Mouse (Mus musculus): Measurements from ENCODE around the gene Vwf.
A peak's percentile ranks its signal among the peaks of the same experiment; 100 is the strongest.

Vwf gene

GRCm38 (mm10) chr6:125584266-125584665, 37.7 kb downstream of the Vwf start:
- no peak for ATAC-seq (ENCODE audit: insufficient number of reproducible peaks, low FRiP score, low TSS enrichment)

GRCm38 (mm10) chr6:125585579-125585978, 39.0 kb downstream of the Vwf start:
- no peak for ATAC-seq (ENCODE audit: insufficient number of reproducible peaks, low FRiP score, low TSS enrichment)

- no peak for ATAC-seq (ENCODE audit: insufficient number of reproducible peaks, low FRiP score, low TSS enrichment)
Measured at GRCm38 (mm10) chr6:125586042-125586566, 39.5 kb downstream of the Vwf start.

- no peak for ATAC-seq (ENCODE audit: insufficient number of reproducible peaks, low FRiP score, low TSS enrichment)
Measured at GRCm38 (mm10) chr6:125588241-125588640, 41.7 kb downstream of the Vwf start.

GRCm38 (mm10) chr6:125589075-125589474, 42.5 kb downstream of the Vwf start:
- no peak for ATAC-seq (ENCODE audit: insufficient number of reproducible peaks, low FRiP score, low TSS enrichment)

GRCm38 (mm10) chr6:125590056-125590455, 43.5 kb downstream of the Vwf start:
- no peak for ATAC-seq (ENCODE audit: insufficient number of reproducible peaks, low FRiP score, low TSS enrichment)

- no peak for ATAC-seq (ENCODE audit: insufficient number of reproducible peaks, low FRiP score, low TSS enrichment)
Measured at GRCm38 (mm10) chr6:125590471-125590870, 43.9 kb downstream of the Vwf start.

- ATAC-seq (ENCODE audit: insufficient number of reproducible peaks, low FRiP score, low TSS enrichment), result no peak
Measured at GRCm38 (mm10) chr6:125591652-125592385, 45.2 kb downstream of the Vwf start.

- ATAC-seq (ENCODE audit: insufficient number of reproducible peaks, low FRiP score, low TSS enrichment), result no peak
Measured at GRCm38 (mm10) chr6:125592536-125592935, 46.0 kb downstream of the Vwf start.

- ATAC-seq (ENCODE audit: insufficient number of reproducible peaks, low FRiP score, low TSS enrichment), result no peak
Measured at GRCm38 (mm10) chr6:125594311-125594710, 47.7 kb downstream of the Vwf start.

- no peak for ATAC-seq (ENCODE audit: insufficient number of reproducible peaks, low FRiP score, low TSS enrichment)
Measured at GRCm38 (mm10) chr6:125594825-125595224, 48.3 kb downstream of the Vwf start.

- no peak for ATAC-seq (ENCODE audit: insufficient number of reproducible peaks, low FRiP score, low TSS enrichment)
Measured at GRCm38 (mm10) chr6:125596701-125597318, 50.2 kb downstream of the Vwf start.

GRCm38 (mm10) chr6:125597716-125598115, 51.1 kb downstream of the Vwf start:
- ATAC-seq (ENCODE audit: insufficient number of reproducible peaks, low FRiP score, low TSS enrichment), result no peak

GRCm38 (mm10) chr6:125600036-125600558, 53.5 kb downstream of the Vwf start:
- ATAC-seq (ENCODE audit: insufficient number of reproducible peaks, low FRiP score, low TSS enrichment), result peak; percentile 27; the same call in 1 of the 2 replicates

- ATAC-seq (ENCODE audit: insufficient number of reproducible peaks, low FRiP score, low TSS enrichment), result no peak
Measured at GRCm38 (mm10) chr6:125600669-125601068, 54.1 kb downstream of the Vwf start.

GRCm38 (mm10) chr6:125601190-125601589, 54.6 kb downstream of the Vwf start:
- no peak for ATAC-seq (ENCODE audit: insufficient number of reproducible peaks, low FRiP score, low TSS enrichment)

- no peak for ATAC-seq (ENCODE audit: insufficient number of reproducible peaks, low FRiP score, low TSS enrichment)
Measured at GRCm38 (mm10) chr6:125601748-125602147, 55.2 kb downstream of the Vwf start.

- no peak for ATAC-seq (ENCODE audit: insufficient number of reproducible peaks, low FRiP score, low TSS enrichment)
Measured at GRCm38 (mm10) chr6:125602354-125602753, 55.8 kb downstream of the Vwf start.

GRCm38 (mm10) chr6:125603234-125603633, 56.7 kb downstream of the Vwf start:
- no peak for ATAC-seq (ENCODE audit: insufficient number of reproducible peaks, low FRiP score, low TSS enrichment)

- no peak for ATAC-seq (ENCODE audit: insufficient number of reproducible peaks, low FRiP score, low TSS enrichment)
Measured at GRCm38 (mm10) chr6:125603678-125604462, 57.3 kb downstream of the Vwf start.

All from cerebellum, adult (tissue).